Mouse (Mus musculus) lung, postnatal 0 days (tissue): ENCODE measurements around the gene Agtr1a. TPM values are rescaled to one million over a fixed set of nuclear protein-coding genes. Genes with fewer than 3 reads are reported as not detected.

Experiments used
- ATAC-seq: fragments of 200-750 bp; cut with Nextera tagmentation; 2 replicates; pipeline ENCODE4 v1.8.0; 2017; ENCODE audit warnings: moderate library complexity
- DNase-seq: peaks from one replicate; pipeline ENCODE4 v3.0.0-alpha.2; 2016; ENCODE audit warnings: low spot score
- H3K27ac ChIP-seq: fragments of 300-500 bp; sonication (generic); 2 replicates; pipeline ENCODE4 v1.5.1; 2014; ENCODE audit warnings: antibody characterized with exemption, mild to moderate bottlenecking, low read length, mixed read lengths
- H3K27me3 ChIP-seq: fragments of 300-500 bp; sonication (generic); replicated peaks from 2 replicates; pipeline ENCODE4 v1.6.1; 2014; ENCODE audit warnings: low read length, mixed read lengths; ENCODE audit not compliant: insufficient read depth
- H3K36me3 ChIP-seq: fragments of 300-500 bp; sonication (generic); 2 replicates; pipeline ENCODE4 v1.6.1; 2014; ENCODE audit warnings: low read length, mixed read lengths; ENCODE audit not compliant: insufficient read depth
- H3K4me1 ChIP-seq: fragments of 300-500 bp; sonication (generic); 2 replicates; pipeline ENCODE4 v1.6.1; 2014; ENCODE audit warnings: antibody characterized with exemption, low read depth, low read length, mixed read lengths; ENCODE audit not compliant: insufficient read depth
- H3K4me2 ChIP-seq: fragments of 300-500 bp; sonication (generic); replicated peaks from 2 replicates; pipeline ENCODE4 v1.6.1; 2014; ENCODE audit warnings: low read depth, mild to moderate bottlenecking, low read length, moderate library complexity, mixed read lengths
- H3K4me3 ChIP-seq: fragments of 300-500 bp; sonication (generic); 2 replicates; pipeline ENCODE4 v1.5.1; 2014; ENCODE audit warnings: low read depth, low read length
- H3K9ac ChIP-seq: fragments of 300-500 bp; sonication (generic); replicated peaks from 2 replicates; pipeline ENCODE4 v1.6.1; 2014; ENCODE audit warnings: low read depth, mild to moderate bottlenecking
- H3K9me3 ChIP-seq: fragments of 300-500 bp; sonication (generic); 2 replicates; pipeline ENCODE4 v1.6.1; 2016; ENCODE audit warnings: low read length, mixed read lengths
- CTCF ChIP-seq: IDR thresholded peaks from 2 replicates; pipeline ENCODE4 v1.5.1; 2016; ENCODE audit warnings: antibody characterized with exemption, mild to moderate bottlenecking
- EP300 ChIP-seq: IDR thresholded peaks from 2 replicates; pipeline ENCODE4 v1.6.1; 2016; ENCODE audit warnings: antibody characterized with exemption, mild to moderate bottlenecking, control low read depth
- WGBS: fragments of 180-500 bp; shearing (Covaris S2); extraction: QIAGEN DNeasy Blood & Tissue Kit; methylation state at CpG from one replicate; pipeline ENCODE4 v1.1.7; 2014; 5-methylcytosine and 5-hydroxymethylcytosine counted together
- polyA plus RNA-seq: library from polyadenylated mRNA; unstranded; fragments of >200 nt; fragmentation: Nextera tagmentation; extraction: Ambion mirVana; gene quantifications from 2 replicates; pipeline ENCODE4 v1.2.1, GENCODE M21; 2015

Agtr1a gene
- polyA plus RNA-seq, 1 experiment from 2014 or later: 9.8 TPM

- Histone ChIP-seq H3K9ac (no peak overlapping the region), H3K9me3 (no peaks in the 10 kb centered on the region), H3K4me2 (no peak overlapping the region), H3K4me3 (no peak overlapping the region), H3K27ac (no peak overlapping the region), H3K4me1 (no peaks in the 10 kb centered on the region), H3K36me3 (no peaks in the 10 kb centered on the region), H3K27me3 (no peaks in the 10 kb centered on the region)
- TF ChIP-seq EP300: no peak
- TF ChIP-seq CTCF: no peak
- no peak for ATAC-seq
- DNase-seq: no peak
- 86% methylated on average over 3 of the region's 3 CpGs for WGBS
These were observed 62.6 kb downstream of the Agtr1a start for GRCm38 (mm10) chr13:30398852-30399251.

- H3K9ac ChIP-seq: no peak overlapping the region
- DNase-seq (no peak), ATAC-seq (no peak)
- H3K27ac ChIP-seq: no peak overlapping the region
- H3K4me2 ChIP-seq: no peak overlapping the region
- no peaks in the 10 kb centered on the region for H3K27me3 ChIP-seq
- no peak overlapping the region for H3K4me3 ChIP-seq
- 72% methylated on average over 8 of the region's 8 CpGs for WGBS
- no peaks in the 10 kb centered on the region for H3K9me3 ChIP-seq
- no peaks in the 10 kb centered on the region for H3K4me1 ChIP-seq
- no peaks in the 10 kb centered on the region for H3K36me3 ChIP-seq
- TF ChIP-seq CTCF (no peak), EP300 (no peak)
These were observed 64.4 kb downstream of the Agtr1a start for GRCm38 (mm10) chr13:30400621-30401020.

- ATAC-seq: no peak
- 61% methylated on average over 3 of the region's 3 CpGs for WGBS
- Histone ChIP-seq H3K9ac (no peak overlapping the region), H3K36me3 (no peaks in the 10 kb centered on the region), H3K4me1 (no peaks in the 10 kb centered on the region), H3K27me3 (no peaks in the 10 kb centered on the region), H3K4me3 (no peak overlapping the region), H3K4me2 (no peak overlapping the region), H3K9me3 (no peaks in the 10 kb centered on the region), H3K27ac (no peak overlapping the region)
- no peak for DNase-seq
- TF ChIP-seq EP300 (no peak), CTCF (no peak)
These were observed 67.6 kb downstream of the Agtr1a start for GRCm38 (mm10) chr13:30403874-30404273.

GRCm38 (mm10) chr13:30418611-30419010 lies 82.4 kb downstream of the Agtr1a start:
- no peak overlapping the region for H3K27ac ChIP-seq
- no peaks in the 10 kb centered on the region for H3K9me3 ChIP-seq
- no peak for TF ChIP-seq EP300
- TF ChIP-seq CTCF: no peak
- no peaks in the 10 kb centered on the region for H3K27me3 ChIP-seq
- no peak overlapping the region for H3K4me3 ChIP-seq
- DNase-seq (no peak), ATAC-seq (no peak)
- H3K4me2 ChIP-seq: no peak overlapping the region
- WGBS: 77% methylated on average over 5 of the region's 5 CpGs
- no peaks in the 10 kb centered on the region for H3K36me3 ChIP-seq
- no peak overlapping the region for H3K9ac ChIP-seq
- H3K4me1 ChIP-seq: no peaks in the 10 kb centered on the region

- WGBS: 75% methylated on average over 4 of the region's 4 CpGs
- H3K27ac ChIP-seq: no peak overlapping the region
- H3K4me2 ChIP-seq: no peak overlapping the region
- ATAC-seq (no peak), DNase-seq (no peak)
- no peak overlapping the region for H3K9ac ChIP-seq
- TF ChIP-seq EP300 (no peak), CTCF (no peak)
- no peaks in the 10 kb centered on the region for H3K36me3 ChIP-seq
- H3K27me3 ChIP-seq: no peaks in the 10 kb centered on the region
- no peaks in the 10 kb centered on the region for H3K9me3 ChIP-seq
- no peaks in the 10 kb centered on the region for H3K4me1 ChIP-seq
- H3K4me3 ChIP-seq: no peak overlapping the region
These were observed 90.8 kb downstream of the Agtr1a start for GRCm38 (mm10) chr13:30427008-30427407.

GRCm38 (mm10) chr13:30427436-30427835 lies 91.2 kb downstream of the Agtr1a start:
- WGBS: 97% methylated on average over 1 of the region's 1 CpGs
- TF ChIP-seq EP300 (no peak), CTCF (no peak)
- no peak for DNase-seq
- H3K9ac ChIP-seq: no peak overlapping the region
- no peak overlapping the region for H3K4me3 ChIP-seq
- no peaks in the 10 kb centered on the region for H3K27me3 ChIP-seq
- H3K9me3 ChIP-seq: no peaks in the 10 kb centered on the region
- no peaks in the 10 kb centered on the region for H3K4me1 ChIP-seq
- H3K4me2 ChIP-seq: no peak overlapping the region
- H3K27ac ChIP-seq: no peak overlapping the region
- no peaks in the 10 kb centered on the region for H3K36me3 ChIP-seq
- ATAC-seq: no peak

Other genes starting within 250 kb of the Agtr1a start
- 18.6 and 20.6 TPM in 2 replicates for gene Mboat1, start 200.0 kb upstream of the Agtr1a start, polyA plus RNA-seq
- 169 and 179 TPM in 2 replicates for gene Uqcrfs1, start 208.9 kb downstream of the Agtr1a start, polyA plus RNA-seq